In genomic region chr4:123750707-123751312, GRCm38 (mm10) we compare ENCODE assay signal across 9 mouse cellular contexts. TPM values are rescaled to one million over a fixed set of nuclear protein-coding genes. Genes with fewer than 3 reads are reported as not detected.
A peak's percentile ranks its signal among the peaks of the same experiment; 100 is the strongest.
DNase-seq lines count a peak whose midpoint lies in the region; ATAC-seq lines count a peak whose summit lies in the region.
"Had no signal": no experiment of that assay in that cellular context is flagged by ENCODE, and none has a peak within 500 bp of the region (broad histone marks: within the 10 kb centered on the region; RNA-seq: fewer than 3 reads in every experiment).

No protein-coding gene starts in this region.

- under 1% methylated on average over 8 of the region's 8 CpGs for WGBS in heart, embryonic 14.5 days
- WGBS in macrophage (ENCODE audit: missing documents), result 2% methylated on average over 8 of the region's 8 CpGs

- H3K4me2 ChIP-seq in heart, embryonic 14.5 days (ENCODE audit: low read length), result peak overlapping the region; percentile 75

- H3K9me3 ChIP-seq in heart, embryonic 14.5 days (ENCODE audit: control insufficient read depth, low read length), result no peaks in the 10 kb centered on the region

- peak overlapping the region; percentile 69 for H3K9ac ChIP-seq in heart, embryonic 14.5 days (ENCODE audit: low read length)

- no peaks in the 10 kb centered on the region for H3K36me3 ChIP-seq in heart, embryonic 14.5 days (ENCODE audit: control insufficient read depth, insufficient read depth, low read length)
- H3K36me3 ChIP-seq in macrophage (ENCODE audit: inconsistent target), result no peaks in the 10 kb centered on the region

- peaks cover 40% of the 10 kb centered on the region for H3K79me2 ChIP-seq in macrophage (ENCODE audit: inconsistent target)

- H3K4me1 ChIP-seq in heart, embryonic 14.5 days (ENCODE audit: control insufficient read depth in 2 of 2, insufficient read depth in 2 of 2, low read length in 2 of 2), result peaks cover 2 to 21% of the 10 kb centered on the region in 2 experiments; a peak in 2 of 4 replicates

- H3K4me3 ChIP-seq in heart, embryonic 14.5 days (ENCODE audit: control insufficient read depth in 1 of 2, insufficient read depth in 1 of 2, low read depth in 1 of 2, low read length in 2 of 2), result peak overlapping the region; percentile 61 to 80
- H3K4me3 ChIP-seq in macrophage (ENCODE audit: inconsistent target), result peak overlapping the region; percentile 41

- no peak overlapping the region for H3K27ac ChIP-seq in heart, embryonic 14.5 days (replicated peaks in 1 of 2; ENCODE audit: control insufficient read depth in 1 of 2, insufficient read depth in 1 of 2, low read depth in 2 of 2, low read length in 2 of 2)
- H3K27ac ChIP-seq in macrophage, result peak overlapping the region; percentile 65

- peak; percentile 47 for DNase-seq in adrenal gland, postnatal 14 days
- DNase-seq in adrenal gland, postnatal 25 days, result no peak
- DNase-seq in urinary bladder, postnatal 14 days (ENCODE audit: low spot score), result peak; percentile 18
- DNase-seq in urinary bladder, postnatal 10 days (ENCODE audit: low spot score), result no peak
- peak; percentile 54 for DNase-seq in kidney, postnatal 14 days
- no peak for DNase-seq in Muller cell, postnatal 12 days (ENCODE audit: inconsistent ontology term)

- ATAC-seq in heart, embryonic 14.5 days (ENCODE audit: insufficient number of reproducible peaks, insufficient read depth, low FRiP score, low read depth), result no peak

- no peaks in the 10 kb centered on the region for H3K27me3 ChIP-seq in heart, embryonic 14.5 days (ENCODE audit: control insufficient read depth, insufficient read depth, low read length)

RNA-seq across cellular contexts. Expression of gene Akirin1, which starts 0.7 kb away (rescaled TPM):
- total RNA-seq in adrenal gland, postnatal 14 days (2021), result 60.3 and 66.4 TPM in 2 replicates
- total RNA-seq in adrenal gland, postnatal 25 days (2021), result 59.0 and 68.9 TPM in 2 replicates
- 57.3 and 58.2 TPM in 2 replicates for polyA plus RNA-seq in heart, embryonic 14.5 days (2014; fragmentation: Nextera tagmentation; extraction: Ambion mirVana)
- total RNA-seq in macrophage (2018; cell fraction: chromatin; rRNA removed), result 100 to 1,000 TPM in 2 of 26 experiments, 10 to 100 TPM in 24; 26.6 to 111 (median 56.6) TPM
- 100 to 1,000 TPM in 23 of 26 experiments, 10 to 100 TPM in 3; 92.7 to 143 (median 120) TPM for total RNA-seq in macrophage (2018; cell fraction: cytosol; rRNA removed)
- total RNA-seq in macrophage (2018; cell fraction: nucleus; rRNA removed), result 100 to 1,000 TPM in 8 of 26 experiments, 10 to 100 TPM in 18; 51.0 to 140 (median 80.8) TPM
- 109 to 130 TPM (median 117 TPM) in 3 replicates for polyA plus RNA-seq in macrophage (2018)

RNA-seq across cellular contexts. Expression of gene Ndufs5, which starts 32.8 kb away (rescaled TPM):
- total RNA-seq in adrenal gland, postnatal 14 days (2021), result 317 and 335 TPM in 2 replicates
- 222 and 237 TPM in 2 replicates for total RNA-seq in adrenal gland, postnatal 25 days (2021)
- 602 and 648 TPM in 2 replicates for polyA plus RNA-seq in heart, embryonic 14.5 days (2014; fragmentation: Nextera tagmentation; extraction: Ambion mirVana)
- total RNA-seq in macrophage (2018; cell fraction: chromatin; rRNA removed), result 10 to 100 TPM in 12 of 26 experiments, 1 to 10 TPM in 14; 3.3 to 32.2 (median 9.8) TPM
- total RNA-seq in macrophage (2018; cell fraction: cytosol; rRNA removed), result 100 to 1,000 TPM; 127 to 211 (median 167) TPM
- total RNA-seq in macrophage (2018; cell fraction: nucleus; rRNA removed), result 10 to 100 TPM in 25 of 26 experiments, 1 to 10 TPM in 1; 9.7 to 53.0 (median 27.3) TPM
- polyA plus RNA-seq in macrophage (2018), result 153 to 200 TPM (median 177 TPM) in 3 replicates

RNA-seq across cellular contexts. Expression of gene Rhbdl2, which starts 36.9 kb away (rescaled TPM):
- 1.7 and 2.0 TPM in 2 replicates for total RNA-seq in adrenal gland, postnatal 14 days (2021)
- total RNA-seq in adrenal gland, postnatal 25 days (2021), result 0.71 and 1.1 TPM in 2 replicates
- polyA plus RNA-seq in heart, embryonic 14.5 days (2014; fragmentation: Nextera tagmentation; extraction: Ambion mirVana), result 1.6 and 2.4 TPM in 2 replicates
- total RNA-seq in macrophage (2018; cell fraction: chromatin; rRNA removed), result not detected
- total RNA-seq in macrophage (2018; cell fraction: cytosol; rRNA removed), result not detected
- total RNA-seq in macrophage (2018; cell fraction: nucleus; rRNA removed), result not detected
- not detected in 3 replicates for polyA plus RNA-seq in macrophage (2018)
- total RNA-seq: heart, postnatal 36 days had no signal

Comparison
In these comparisons a context has a peak if more than half of its experiments do, and no peak if none do; other contexts are left out.
1. DNase-seq: peak in adrenal gland, postnatal 14 days (single experiment), urinary bladder, postnatal 14 days (single experiment) and kidney, postnatal 14 days (single experiment); none in adrenal gland, postnatal 25 days (single experiment), urinary bladder, postnatal 10 days (single experiment) and Muller cell, postnatal 12 days (single experiment).